Mouse (Mus musculus) spleen, adult 2 months (tissue): ENCODE measurements at regions not wholly inside any gene's neighbourhood (a gene's known extent, or its start where the extent isn't known, plus 50 kb on each side); places are given as distances from the start of the nearest gene placed in this dataset.

ENCODE experiments used
- CTCF ChIP-seq: fragments of 200-500 bp; IDR thresholded peaks from 2 replicates; pipeline ENCODE4 v1.5.1; 2011; ENCODE audit warnings: mild to moderate bottlenecking, inconsistent platforms; ENCODE audit not compliant: insufficient read depth, insufficient read length, insufficient replicate concordance; ENCODE audit errors: extremely low read depth
- POLR2A ChIP-seq: fragments of 200-500 bp; IDR thresholded peaks from 2 replicates; pipeline ENCODE4 v1.6.1; 2011; ENCODE audit warnings: low read depth, low read length, inconsistent platforms

GRCm38 (mm10) chr14:114843105-114843743, 248.8 kb upstream of the Gpc5 start:
- no peak for TF ChIP-seq POLR2A
- no peak for TF ChIP-seq CTCF
